Mouse (Mus musculus): ENCODE results near the gene Rpa1. TPM values are rescaled to one million over a fixed set of nuclear protein-coding genes. Genes with fewer than 3 reads are reported as not detected.
"Not testable (repeated sequence)": the region's sequence is repeated elsewhere in the genome, so short reads cannot be mapped to it uniquely, and the experiment has no call there.

The Rpa1 gene
- 94.0 and 105 TPM in 2 replicates for total RNA-seq (2014; fragmentation: Nextera tagmentation)
- 284 and 317 TPM in 2 replicates for total RNA-seq (2017)
- 97.4 and 130 TPM in 2 replicates for polyA plus RNA-seq (2012)

- peak; percentile 90 for ATAC-seq (ENCODE audit: extremely low read depth, insufficient number of reproducible peaks, low FRiP score, poor library complexity, severe bottlenecking)
- no peak for TF ChIP-seq GATA1 (IDR thresholded peaks at IDR 0.05; ENCODE audit: borderline replicate concordance, low read length)
- TF ChIP-seq GATA2 (IDR thresholded peaks at IDR 0.05; ENCODE audit: borderline replicate concordance, low read depth, low read length), result no peak
- TF ChIP-seq TAL1 (conservative IDR thresholded peaks at IDR 0.05; ENCODE audit: low read depth, low read length), result no peak
- no peak for TF ChIP-seq CTCF (IDR thresholded peaks at IDR 0.05; ENCODE audit: low read depth, low read length)
- TF ChIP-seq POLR2AphosphoS5 (IDR thresholded peaks at IDR 0.05; ENCODE audit: insufficient replicate concordance, low read depth, low read length), result no peak
- Histone ChIP-seq H3K4me1 (ENCODE audit: insufficient read depth, low read depth, low read length) (peaks cover 50% of the 10 kb centered on the region), H3K27me3 (ENCODE audit: insufficient read depth, low read length) (no peaks in the 10 kb centered on the region), H3K36me3 (replicated peaks) (peaks cover 28% of the 10 kb centered on the region), H3K9me3 (replicated peaks) (no peaks in the 10 kb centered on the region), H3K4me3 (ENCODE audit: low read depth, low read length) (peak within 1 kb of the TSS; percentile 86)
- peak; percentile 93 for DNase-seq (ENCODE audit: low spot score)
Measured at GRCm38 (mm10) chr11:75348199-75348889, at the start of gene Rpa1, which contains the start of gene Smyd4. Rpa1 (minus strand) TSS chr11:75348324. Smyd4 (plus strand) TSS chr11:75348433.

- Histone ChIP-seq H3K4me3 (ENCODE audit: low read depth, low read length) (no peak overlapping the region), H3K27me3 (ENCODE audit: insufficient read depth, low read length) (no peaks in the 10 kb centered on the region), H3K36me3 (replicated peaks) (peaks cover 29% of the 10 kb centered on the region), H3K9me3 (replicated peaks) (no peaks in the 10 kb centered on the region), H3K4me1 (ENCODE audit: insufficient read depth, low read depth, low read length) (no peaks in the 10 kb centered on the region)
- ATAC-seq (ENCODE audit: extremely low read depth, insufficient number of reproducible peaks, low FRiP score, poor library complexity, severe bottlenecking) (no peak), DNase-seq (ENCODE audit: low spot score) (no peak)
- TF ChIP-seq POLR2AphosphoS5 (IDR thresholded peaks at IDR 0.05; ENCODE audit: insufficient replicate concordance, low read depth, low read length) (no peak), GATA1 (IDR thresholded peaks at IDR 0.05; ENCODE audit: borderline replicate concordance, low read length) (no peak), GATA2 (IDR thresholded peaks at IDR 0.05; ENCODE audit: borderline replicate concordance, low read depth, low read length) (no peak), TAL1 (conservative IDR thresholded peaks at IDR 0.05; ENCODE audit: low read depth, low read length) (no peak), CTCF (IDR thresholded peaks at IDR 0.05; ENCODE audit: low read depth, low read length) (no peak)
Measured at GRCm38 (mm10) chr11:75397452-75397851, 49.3 kb upstream of the Rpa1 start.

GRCm38 (mm10) chr11:75395611-75396010 lies 47.5 kb upstream of the Rpa1 start:
- Histone ChIP-seq H3K27me3 (ENCODE audit: insufficient read depth, low read length) (no peaks in the 10 kb centered on the region), H3K9me3 (replicated peaks) (no peaks in the 10 kb centered on the region), H3K4me1 (ENCODE audit: insufficient read depth, low read depth, low read length) (no peaks in the 10 kb centered on the region), H3K4me3 (ENCODE audit: low read depth, low read length) (no peak overlapping the region), H3K36me3 (replicated peaks) (peaks cover 23% of the 10 kb centered on the region)
- DNase-seq (ENCODE audit: low spot score) (no peak), ATAC-seq (ENCODE audit: extremely low read depth, insufficient number of reproducible peaks, low FRiP score, poor library complexity, severe bottlenecking) (no peak)
- no peak for TF ChIP-seq TAL1 (conservative IDR thresholded peaks at IDR 0.05; ENCODE audit: low read depth, low read length)
- TF ChIP-seq POLR2AphosphoS5 (IDR thresholded peaks at IDR 0.05; ENCODE audit: insufficient replicate concordance, low read depth, low read length), result no peak
- no peak for TF ChIP-seq GATA1 (IDR thresholded peaks at IDR 0.05; ENCODE audit: borderline replicate concordance, low read length)
- no peak for TF ChIP-seq CTCF (IDR thresholded peaks at IDR 0.05; ENCODE audit: low read depth, low read length)
- TF ChIP-seq GATA2 (IDR thresholded peaks at IDR 0.05; ENCODE audit: borderline replicate concordance, low read depth, low read length), result no peak

GRCm38 (mm10) chr11:75383529-75383928 lies 35.4 kb upstream of the Rpa1 start:
- H3K4me1 ChIP-seq (ENCODE audit: insufficient read depth, low read depth, low read length), result peaks cover 13% of the 10 kb centered on the region
- peaks cover 11% of the 10 kb centered on the region for H3K9me3 ChIP-seq (replicated peaks)
- H3K36me3 ChIP-seq (replicated peaks), result peaks cover 28% of the 10 kb centered on the region
- ATAC-seq (ENCODE audit: extremely low read depth, insufficient number of reproducible peaks, low FRiP score, poor library complexity, severe bottlenecking); H3K27me3 ChIP-seq (ENCODE audit: insufficient read depth, low read length); DNase-seq (ENCODE audit: low spot score); H3K4me3 ChIP-seq (ENCODE audit: low read depth, low read length): not testable (repeated sequence)

- ATAC-seq (ENCODE audit: extremely low read depth, insufficient number of reproducible peaks, low FRiP score, poor library complexity, severe bottlenecking); H3K27me3 ChIP-seq (ENCODE audit: insufficient read depth, low read length); H3K9me3 ChIP-seq (replicated peaks); DNase-seq (ENCODE audit: low spot score); H3K4me3 ChIP-seq (ENCODE audit: low read depth, low read length): not testable (repeated sequence)
- peaks cover 12% of the 10 kb centered on the region for H3K36me3 ChIP-seq (replicated peaks)
- peaks cover 24% of the 10 kb centered on the region for H3K4me1 ChIP-seq (ENCODE audit: insufficient read depth, low read depth, low read length)
Measured at GRCm38 (mm10) chr11:75378786-75379185, 30.7 kb upstream of the Rpa1 start.

GRCm38 (mm10) chr11:75377125-75377524 lies 29.0 kb upstream of the Rpa1 start:
- DNase-seq (ENCODE audit: low spot score), result peak; percentile 49
- Histone ChIP-seq H3K27me3 (ENCODE audit: insufficient read depth, low read length) (no peaks in the 10 kb centered on the region), H3K9me3 (replicated peaks) (no peaks in the 10 kb centered on the region), H3K4me3 (ENCODE audit: low read depth, low read length) (no peak overlapping the region), H3K4me1 (ENCODE audit: insufficient read depth, low read depth, low read length) (peaks cover 17% of the 10 kb centered on the region), H3K36me3 (replicated peaks) (peaks cover 7% of the 10 kb centered on the region)
- ATAC-seq (ENCODE audit: extremely low read depth, insufficient number of reproducible peaks, low FRiP score, poor library complexity, severe bottlenecking), result peak; percentile 49; the same call in 1 of the 2 replicates
- TF ChIP-seq POLR2AphosphoS5 (IDR thresholded peaks at IDR 0.05; ENCODE audit: insufficient replicate concordance, low read depth, low read length) (no peak), TAL1 (conservative IDR thresholded peaks at IDR 0.05; ENCODE audit: low read depth, low read length) (no peak), GATA1 (IDR thresholded peaks at IDR 0.05; ENCODE audit: borderline replicate concordance, low read length) (no peak), CTCF (IDR thresholded peaks at IDR 0.05; ENCODE audit: low read depth, low read length) (no peak), GATA2 (IDR thresholded peaks at IDR 0.05; ENCODE audit: borderline replicate concordance, low read depth, low read length) (no peak)
